Mouse (Mus musculus): Measurements from ENCODE around the gene Tubg2.
"Not testable (repeated sequence)": the region's sequence is repeated elsewhere in the genome, so short reads cannot be mapped to it uniquely, and the experiment has no call there.

The Tubg2 gene

DNA sequence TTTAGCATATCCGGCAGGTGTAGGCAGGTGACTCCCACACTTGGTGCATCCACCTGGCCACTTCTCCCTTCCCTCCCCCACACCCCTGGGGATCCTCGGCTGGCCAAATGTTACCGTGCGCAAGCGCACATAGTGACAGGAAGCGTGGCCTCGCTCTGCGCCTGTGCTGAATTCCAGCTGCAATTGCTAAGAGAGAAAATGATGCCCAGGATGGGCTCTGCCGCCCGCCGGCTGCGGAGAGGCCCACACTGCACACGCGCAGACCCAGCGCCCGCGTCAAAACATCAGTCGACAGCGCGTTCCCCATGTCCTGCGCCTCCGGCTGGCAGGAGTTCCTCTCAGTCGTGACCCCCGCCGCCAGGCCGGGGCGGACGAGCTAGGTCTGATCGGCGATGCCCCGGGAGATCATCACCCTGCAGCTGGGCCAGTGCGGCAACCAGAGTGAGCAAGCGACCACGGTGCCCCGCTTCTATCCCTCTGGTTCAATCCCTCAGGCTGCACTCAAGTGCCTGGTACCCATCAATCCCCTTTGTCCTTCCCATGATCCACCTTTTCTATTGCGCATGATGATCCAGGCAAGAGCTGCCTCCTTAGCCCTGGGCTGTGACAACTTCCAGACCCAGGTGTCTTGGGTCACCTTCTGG is at the start of gene Tubg2:
TSS of gene Tubg2 (plus strand) at position 180 of the 644 bp plus-strand sequence.
- no peak for DNase-seq (ENCODE audit: low spot score in 2 of 2)

GRCm38 (mm10) chr11:101109351-101109750 is 46.4 kb upstream of the Tubg2 start:
- DNase-seq (ENCODE audit: low spot score in 2 of 2): no peak

DNA sequence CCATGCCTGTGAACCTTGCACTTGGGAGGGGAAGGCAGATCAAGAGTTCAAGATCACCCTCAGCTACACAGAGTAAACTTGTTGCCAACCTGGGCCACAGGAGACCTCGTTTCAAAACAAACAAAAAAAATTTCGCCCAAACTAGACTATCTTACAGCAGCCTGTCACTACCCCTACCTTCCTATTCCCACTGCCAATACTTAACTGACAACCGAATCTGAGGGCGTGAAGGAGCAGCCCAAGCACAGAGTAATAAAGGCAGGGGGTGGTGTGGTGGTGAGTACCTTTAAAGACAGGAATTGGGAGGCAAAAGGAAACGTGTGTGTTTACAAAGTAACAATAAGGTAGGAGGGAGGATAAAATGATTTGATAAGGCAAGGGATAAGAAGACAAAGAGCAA is 45.0 kb upstream of the Tubg2 start:
- DNase-seq (ENCODE audit: low spot score in 2 of 2): no peak

- DNase-seq (ENCODE audit: low spot score in 2 of 2): no peak
These were observed 44.5 kb upstream of the Tubg2 start for GRCm38 (mm10) chr11:101111178-101111577.

GRCm38 (mm10) chr11:101112186-101112585 is 43.5 kb upstream of the Tubg2 start:
- no peak for DNase-seq (ENCODE audit: low spot score in 2 of 2)

GRCm38 (mm10) chr11:101115564-101115963 is 40.1 kb upstream of the Tubg2 start:
- DNase-seq (ENCODE audit: low spot score in 2 of 2): no peak

DNA sequence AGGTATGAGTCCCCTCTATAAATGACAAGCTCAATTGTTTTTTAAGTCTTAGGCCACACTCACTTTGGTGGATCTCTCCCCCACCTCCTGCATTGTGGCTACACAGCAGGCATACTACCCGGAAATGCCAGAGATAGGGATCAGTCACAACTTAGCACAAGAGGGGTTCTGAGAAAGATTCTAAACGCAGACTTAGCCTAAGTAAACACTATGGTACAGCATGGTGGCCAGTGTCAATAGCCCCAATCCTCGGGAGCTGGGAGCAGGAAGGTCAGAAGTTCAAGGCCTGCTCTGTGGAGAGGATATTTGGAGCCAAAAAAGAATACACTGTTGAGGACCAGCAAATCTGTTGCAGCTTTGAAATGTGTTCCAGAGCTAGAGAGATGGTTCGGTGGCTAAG is 37.6 kb upstream of the Tubg2 start:
- DNase-seq (ENCODE audit: low spot score in 2 of 2): no peak

- DNase-seq (ENCODE audit: low spot score in 2 of 2): no peak
These were observed 36.5 kb upstream of the Tubg2 start for GRCm38 (mm10) chr11:101119131-101119760.

DNA sequence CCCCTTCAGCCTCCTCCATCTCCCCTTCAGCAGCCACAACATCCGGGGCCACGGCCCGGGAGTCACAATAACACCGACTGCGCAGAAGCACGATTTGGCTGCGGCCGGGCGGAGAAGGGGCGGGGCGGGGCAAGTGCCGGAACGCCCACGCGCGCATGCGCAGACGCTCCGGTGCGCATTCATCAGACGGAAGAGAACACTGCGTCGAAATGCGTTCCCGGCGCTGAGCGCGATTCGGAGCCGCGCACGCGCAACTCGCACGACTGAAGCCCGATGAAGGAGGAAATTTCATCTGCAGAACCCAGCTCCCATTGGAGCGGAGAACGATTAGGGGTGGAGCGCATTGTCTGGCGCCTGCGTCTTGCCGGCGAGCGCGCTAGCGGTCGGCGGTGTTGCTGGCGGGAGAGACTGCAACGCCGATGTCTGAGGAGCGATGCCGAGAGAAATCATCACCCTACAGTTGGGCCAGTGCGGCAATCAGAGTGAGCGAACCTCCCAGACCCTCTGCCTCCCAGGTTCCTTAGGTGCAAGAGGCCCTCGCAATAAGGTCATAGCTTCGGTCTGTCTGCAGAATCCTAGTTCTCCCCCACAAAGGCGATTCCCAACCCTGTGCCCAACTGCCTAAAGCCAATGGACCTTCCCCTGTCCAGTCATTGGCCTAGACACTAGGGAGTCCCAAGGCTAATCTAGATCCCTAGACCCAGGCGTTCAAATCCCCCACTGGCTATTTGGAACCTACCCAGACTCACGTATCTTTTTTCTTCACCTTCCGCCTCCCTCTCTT is 35.8 kb upstream of the Tubg2 start, which contains the start of the genes Retreg3 and Tubg1:
TSS of gene Retreg3 (minus strand) at position 133 of the 784 bp plus-strand sequence.
TSS of gene Tubg1 (plus strand) at position 178 of the 784 bp plus-strand sequence.
- peak; percentile 98 for DNase-seq (ENCODE audit: low spot score in 2 of 2)

DNA sequence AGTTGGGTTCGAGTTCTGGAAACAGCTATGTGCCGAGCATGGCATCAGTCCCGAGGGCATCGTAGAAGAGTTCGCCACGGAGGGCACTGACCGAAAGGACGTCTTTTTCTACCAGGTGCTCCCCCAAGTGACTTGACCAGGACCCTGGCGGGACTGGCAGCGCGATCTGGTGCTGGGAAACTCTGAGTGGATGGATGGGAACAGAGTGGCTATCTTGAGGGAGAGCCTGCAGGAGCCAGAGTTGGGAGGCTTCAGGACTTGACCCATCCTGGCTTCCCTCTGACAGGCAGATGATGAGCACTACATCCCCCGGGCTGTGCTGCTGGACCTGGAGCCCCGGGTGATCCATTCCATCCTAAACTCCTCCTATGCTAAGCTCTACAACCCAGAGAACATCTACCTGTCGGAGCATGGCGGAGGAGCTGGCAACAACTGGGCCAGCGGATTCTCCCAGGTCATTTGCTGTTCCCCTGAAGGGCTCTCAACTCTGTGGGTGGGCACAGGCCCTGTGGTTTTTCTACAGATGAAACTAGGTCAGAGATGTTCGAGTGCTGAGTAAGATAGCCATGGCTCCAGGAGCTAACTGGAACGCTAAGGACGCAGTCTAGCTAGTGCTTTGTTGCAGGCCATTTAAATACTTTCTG is 35.0 kb upstream of the Tubg2 start:
- DNase-seq (ENCODE audit: low spot score in 2 of 2): no peak

DNA sequence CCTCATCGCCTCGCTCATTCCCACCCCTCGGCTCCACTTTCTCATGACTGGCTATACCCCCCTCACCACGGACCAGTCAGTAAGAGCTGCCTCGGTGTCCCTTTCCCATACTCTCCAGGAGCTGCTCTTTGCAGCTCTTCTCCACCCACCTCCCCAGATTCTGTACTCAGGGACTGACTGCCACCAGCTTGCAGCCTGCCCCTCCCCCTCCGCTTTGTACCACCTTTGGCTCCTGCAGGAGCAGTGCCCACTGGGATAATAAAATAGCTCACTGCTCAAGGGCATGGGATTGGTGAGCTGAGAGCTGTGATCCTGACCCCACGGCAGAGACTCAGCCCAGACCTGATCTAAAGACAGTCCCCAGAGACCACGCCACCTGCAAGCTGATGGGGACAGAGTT is 31.2 kb upstream of the Tubg2 start:
- not testable (repeated sequence) for DNase-seq (ENCODE audit: low spot score in 2 of 2)

- DNase-seq (ENCODE audit: low spot score in 2 of 2): not testable (repeated sequence)
These were observed 30.7 kb upstream of the Tubg2 start for GRCm38 (mm10) chr11:101125008-101125407.

DNA sequence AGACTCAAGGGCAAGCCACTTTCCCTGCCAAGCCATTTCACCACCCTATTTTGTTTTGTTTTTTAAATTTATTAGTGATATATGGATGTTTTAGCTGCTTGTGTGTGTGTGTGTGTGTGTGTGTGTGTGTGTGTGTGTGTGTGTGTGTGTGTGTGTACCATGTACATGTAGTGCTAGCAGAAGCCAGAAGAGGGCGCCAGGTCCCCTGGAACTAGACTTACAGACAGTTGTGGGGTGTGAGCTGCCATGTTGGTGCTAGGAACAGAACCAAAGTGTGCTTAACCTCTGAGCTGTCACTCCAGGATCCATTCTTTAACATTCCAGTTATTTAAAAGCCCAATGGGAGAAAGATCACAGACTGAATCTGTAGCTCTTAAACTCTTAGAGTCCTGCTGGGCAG is 28.6 kb upstream of the Tubg2 start:
- no peak for DNase-seq (ENCODE audit: low spot score in 2 of 2)

GRCm38 (mm10) chr11:101128996-101129577 is 26.6 kb upstream of the Tubg2 start:
- no peak for DNase-seq (ENCODE audit: low spot score in 2 of 2)

- peak in 1 of 2 experiments; percentile 33 for DNase-seq (ENCODE audit: low spot score in 2 of 2)
These were observed 25.5 kb upstream of the Tubg2 start for GRCm38 (mm10) chr11:101130056-101130756.

- no peak for DNase-seq (ENCODE audit: low spot score in 2 of 2)
These were observed 24.5 kb upstream of the Tubg2 start for GRCm38 (mm10) chr11:101131187-101131586.

DNA sequence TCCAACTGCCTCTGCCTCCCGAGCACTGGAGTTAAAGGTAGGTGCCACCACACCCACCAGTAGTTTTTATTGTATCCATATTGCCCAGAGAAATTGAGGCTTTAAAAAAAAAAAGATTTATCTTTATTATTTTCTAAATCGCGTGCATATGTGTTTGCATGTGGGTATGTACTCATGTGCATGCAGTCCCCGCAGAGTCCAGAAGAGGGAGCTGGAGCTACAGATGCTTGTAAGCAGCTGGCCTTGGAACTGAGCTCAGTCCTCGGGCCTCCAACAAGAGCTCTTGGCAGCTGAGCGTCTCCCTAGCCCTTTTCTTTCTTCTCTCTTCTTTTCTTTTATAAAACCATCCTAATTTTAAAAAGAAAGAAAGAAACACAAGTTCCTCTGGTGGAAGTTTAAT is 24.0 kb upstream of the Tubg2 start:
- no peak for DNase-seq (ENCODE audit: low spot score in 2 of 2)

- DNase-seq (ENCODE audit: low spot score in 2 of 2): no peak
These were observed 22.7 kb upstream of the Tubg2 start for GRCm38 (mm10) chr11:101133037-101133436.

DNA sequence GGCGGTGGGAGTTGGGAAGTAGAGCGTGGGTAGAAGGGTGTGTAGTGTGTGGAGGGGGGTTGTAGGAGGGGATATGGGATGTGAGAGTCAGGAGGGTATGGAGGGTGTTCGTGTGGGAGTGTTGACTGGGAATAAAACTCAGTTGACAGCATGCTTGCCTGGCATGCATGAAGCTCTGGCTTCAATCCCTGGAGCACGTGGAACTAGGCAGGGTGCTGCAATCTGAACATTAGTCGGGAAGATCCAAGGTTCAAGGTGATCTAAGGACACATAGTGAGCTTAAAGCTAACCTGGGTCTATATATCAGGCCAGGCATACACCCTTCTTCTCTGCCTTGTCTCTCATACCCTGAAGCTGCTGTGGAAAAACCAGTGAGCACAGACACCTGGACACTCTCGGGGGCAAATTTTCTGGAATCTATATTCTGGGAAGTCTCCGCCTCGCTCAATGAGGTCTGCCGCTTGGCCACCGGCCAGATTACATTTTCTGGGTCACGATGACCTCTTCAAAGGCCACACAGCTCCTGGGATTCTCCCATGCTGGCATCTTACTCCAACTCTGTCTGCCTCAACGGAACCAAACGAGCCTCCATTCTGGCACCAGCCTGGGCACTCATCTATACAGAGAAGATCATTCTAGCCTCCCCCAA is 21.4 kb upstream of the Tubg2 start:
- no peak for DNase-seq (ENCODE audit: low spot score in 2 of 2)

DNA sequence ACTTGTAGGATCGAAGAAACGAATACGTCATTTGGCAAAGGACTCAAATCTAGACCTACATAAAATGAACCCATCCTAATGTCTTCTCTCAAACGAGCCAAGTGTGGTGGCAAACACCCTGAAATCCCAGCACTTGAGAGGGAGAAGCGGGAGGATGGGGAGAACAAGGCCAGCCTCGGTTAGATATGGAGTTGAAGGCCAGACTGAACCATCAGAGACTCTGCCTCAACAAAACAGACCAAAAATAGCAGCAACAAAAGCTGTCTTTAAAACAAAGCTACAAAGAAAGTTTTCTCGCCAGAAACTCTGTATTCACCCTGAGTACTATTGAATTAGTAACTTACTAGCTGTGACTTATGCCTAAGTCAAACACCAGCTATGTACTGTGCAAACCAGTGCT is 18.7 kb upstream of the Tubg2 start:
- no peak for DNase-seq (ENCODE audit: low spot score in 2 of 2)
